Mouse (Mus musculus): ENCODE measurements around the gene Rbm24.

The Rbm24 gene

DNA sequence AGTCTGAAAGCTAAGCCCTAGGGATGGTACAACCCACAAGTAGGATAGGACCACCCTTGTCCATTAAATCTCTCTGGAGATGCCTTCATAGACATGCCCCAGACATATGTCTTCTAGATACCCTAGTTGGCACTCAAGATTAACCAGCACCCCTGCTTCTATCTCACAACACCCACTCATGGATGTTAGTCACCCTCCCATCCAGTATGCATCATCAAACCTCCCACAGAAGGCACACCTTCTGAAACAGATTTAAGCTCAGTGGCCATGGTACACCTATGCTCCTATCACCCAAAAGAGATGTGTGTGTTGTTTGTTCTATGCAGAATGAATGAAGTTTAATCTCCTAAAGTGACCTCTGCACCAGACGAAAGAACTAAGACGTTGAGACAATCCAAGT is 51.3 kb downstream of the Rbm24 start:
- no peak for TF ChIP-seq GATA4 (IDR thresholded peaks at IDR 0.05; ENCODE audit: insufficient replicate concordance, low read length)
